Mouse (Mus musculus) kidney, embryonic 14.5 days (tissue): ENCODE measurements around the gene Dnmt1. TPM values are rescaled to one million over a fixed set of nuclear protein-coding genes. Genes with fewer than 3 reads are reported as not detected.

Experiments used
- microRNA-seq: library from miRNA; unstranded; fragments of <30 nt; microRNA quantifications from one replicate; pipeline ENCODE4, GENCODE M21; 2016
- polyA plus RNA-seq: library from polyadenylated mRNA; unstranded; fragments of >200 nt; fragmentation: Nextera tagmentation; extraction: Ambion mirVana; gene quantifications from 2 replicates; pipeline ENCODE4 v1.2.1, GENCODE M21; 2014

Gene Dnmt1
- polyA plus RNA-seq, 1 experiment from 2014 or later, result 87.1 TPM

Small RNA genes lying within 50 kb of the gene (microRNA-seq; reads per million reads assigned to microRNA genes)
- 1.5 reads per million for gene Mir7081

Other genes starting within 250 kb of the Dnmt1 start
- 4.1 and 5.1 TPM in 2 replicates for gene Olfm2, start 213.5 kb downstream of the Dnmt1 start, polyA plus RNA-seq
- 0.73 and 0.77 TPM in 2 replicates for gene Col5a3, start 144.8 kb downstream of the Dnmt1 start, polyA plus RNA-seq
- gene Rdh8, start 141.4 kb downstream of the Dnmt1 start, polyA plus RNA-seq, result not detected in 2 replicates
- 6.1 and 7.8 TPM in 2 replicates for gene A230050P20Rik, start 91.2 kb downstream of the Dnmt1 start, polyA plus RNA-seq
- 2.0 and 2.2 TPM in 2 replicates for gene Angptl6, start 80.2 kb downstream of the Dnmt1 start, polyA plus RNA-seq
- gene Ppan, start 71.7 kb downstream of the Dnmt1 start, polyA plus RNA-seq, result 82.3 and 90.0 TPM in 2 replicates
- gene Eif3g, start 61.3 kb downstream of the Dnmt1 start, polyA plus RNA-seq, result 327 and 329 TPM in 2 replicates
- 26.7 and 36.1 TPM in 2 replicates for gene S1pr2, start 16.9 kb upstream of the Dnmt1 start, polyA plus RNA-seq
- 145 and 146 TPM in 2 replicates for gene Mrpl4, start 42.9 kb upstream of the Dnmt1 start, polyA plus RNA-seq
- gene Icam1, start 56.1 kb upstream of the Dnmt1 start, polyA plus RNA-seq, result 7.1 and 10.3 TPM in 2 replicates
- 0.45 and 0.49 TPM in 2 replicates for gene Icam4, start 69.5 kb upstream of the Dnmt1 start, polyA plus RNA-seq
- gene Icam5, start 72.2 kb upstream of the Dnmt1 start, polyA plus RNA-seq, result 0.20 TPM in 1 of 2 replicates, not detected in the other
- 2.1 TPM in 1 of 2 replicates, not detected in the other for gene Zglp1, start 107.2 kb upstream of the Dnmt1 start, polyA plus RNA-seq
- gene Gm49373, start 113.2 kb upstream of the Dnmt1 start, polyA plus RNA-seq, result 0.64 and 0.90 TPM in 2 replicates
- 62.6 and 82.3 TPM in 2 replicates for gene Fdx1l, start 113.7 kb upstream of the Dnmt1 start, polyA plus RNA-seq
- 2.8 and 3.1 TPM in 2 replicates for gene Gm38431, start 132.1 kb upstream of the Dnmt1 start, polyA plus RNA-seq
- 70.6 and 96.0 TPM in 2 replicates for gene Raver1, start 132.1 kb upstream of the Dnmt1 start, polyA plus RNA-seq
- gene Tyk2, start 171.4 kb upstream of the Dnmt1 start, polyA plus RNA-seq, result 5.6 and 8.7 TPM in 2 replicates
- gene Cdc37, start 190.1 kb upstream of the Dnmt1 start, polyA plus RNA-seq, result 366 and 377 TPM in 2 replicates
- 13.7 and 14.0 TPM in 2 replicates for gene Pde4a, start 205.8 kb upstream of the Dnmt1 start, polyA plus RNA-seq